Mouse (Mus musculus) embryonic fibroblast, embryonic 13.5 days (primary cell): Measurements from ENCODE around the gene Traip.

ENCODE experiments used
- CTCF ChIP-seq: IDR thresholded peaks from 2 replicates; pipeline ENCODE4 v1.5.1; 2011; ENCODE audit warnings: mild to moderate bottlenecking, control low read depth, low read length, moderate library complexity, borderline replicate concordance; ENCODE audit not compliant: insufficient read depth
- POLR2A ChIP-seq: IDR thresholded peaks from 2 replicates; pipeline ENCODE4 v1.6.1; 2011; ENCODE audit warnings: low read depth, mild to moderate bottlenecking, control low read depth, low read length, moderate library complexity

DNA sequence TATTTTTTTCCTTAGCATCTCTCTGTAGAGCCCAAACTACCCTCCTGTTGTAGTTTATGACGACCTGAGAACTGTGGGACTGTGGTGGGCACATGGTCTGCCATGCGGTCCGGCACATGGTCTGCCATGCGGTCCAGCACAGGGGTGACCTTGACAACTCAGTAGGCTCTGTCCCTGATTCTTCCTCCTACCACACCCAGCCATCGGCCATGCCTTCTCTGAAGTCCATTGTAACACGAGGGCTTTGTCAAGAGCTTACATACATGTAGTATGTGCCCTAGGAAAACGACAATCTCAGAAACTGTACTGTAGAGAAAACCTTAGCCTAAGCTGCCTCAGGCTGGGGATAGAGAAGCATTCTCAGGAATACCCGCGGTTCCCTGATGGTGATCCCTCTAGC is 14.7 kb downstream of the Traip start:
- TF ChIP-seq CTCF (no peak), POLR2A (no peak)
